Mouse (Mus musculus): ENCODE data around the gene Ptprn.

DNA sequence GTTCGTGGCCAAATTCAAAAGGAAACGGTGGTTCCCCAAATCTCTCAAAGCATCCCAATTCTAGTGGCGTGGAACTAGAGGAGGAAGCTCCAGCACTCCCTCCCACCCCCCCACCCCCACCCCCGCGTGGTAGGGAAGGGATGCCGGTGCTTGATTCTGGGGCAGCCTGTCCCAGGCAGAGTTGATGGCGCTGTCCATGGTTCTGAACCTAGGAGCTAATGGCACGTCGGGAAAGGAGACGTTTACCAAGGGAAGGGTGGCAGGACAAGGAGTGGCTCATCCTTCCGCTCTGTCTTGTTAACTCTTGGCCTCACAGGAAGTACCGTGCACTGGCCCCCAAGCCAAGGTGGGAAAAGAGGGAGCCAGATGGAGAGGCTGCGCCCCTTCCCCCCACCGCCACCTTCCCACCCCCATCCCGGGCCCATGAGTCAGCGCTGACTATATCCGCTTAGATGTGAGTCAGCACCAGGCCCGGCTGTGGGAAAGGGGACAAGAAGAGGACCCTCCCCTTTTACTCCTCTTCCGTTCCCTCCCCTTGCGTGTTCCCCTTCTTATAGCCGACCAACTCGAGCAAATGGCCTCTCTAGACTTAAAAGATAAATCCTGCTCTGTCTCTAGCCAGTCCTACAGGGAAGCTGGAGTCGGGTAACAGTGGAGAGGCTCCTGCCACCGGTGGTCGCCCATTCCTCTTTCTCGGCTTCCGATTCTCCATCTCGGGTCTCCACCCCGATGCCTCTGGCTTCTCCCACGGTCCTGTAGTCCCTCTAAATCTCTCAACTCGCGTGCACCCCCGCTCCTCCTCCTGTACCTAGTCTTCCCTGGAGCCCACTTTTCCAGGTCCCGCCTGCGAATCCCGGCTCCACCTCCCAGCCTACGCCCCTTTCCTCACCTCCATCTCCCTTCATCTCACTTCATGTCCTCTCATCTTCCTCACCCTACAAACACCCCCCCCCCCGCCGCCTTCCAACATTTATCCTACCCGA, 1.0 kb downstream of the Ptprn start:
- TF ChIP-seq CTCF (IDR thresholded peaks at IDR 0.05; ENCODE audit: borderline replicate concordance, insufficient read depth, low read depth, low read length) (no peak), POLR2A (IDR thresholded peaks at IDR 0.05; ENCODE audit: borderline replicate concordance, insufficient read depth, low read length) (no peak)

All from cerebellum, adult 2 months (tissue).